Mouse (Mus musculus): Measurements from ENCODE around the gene Kcna10.

The Kcna10 gene

DNA sequence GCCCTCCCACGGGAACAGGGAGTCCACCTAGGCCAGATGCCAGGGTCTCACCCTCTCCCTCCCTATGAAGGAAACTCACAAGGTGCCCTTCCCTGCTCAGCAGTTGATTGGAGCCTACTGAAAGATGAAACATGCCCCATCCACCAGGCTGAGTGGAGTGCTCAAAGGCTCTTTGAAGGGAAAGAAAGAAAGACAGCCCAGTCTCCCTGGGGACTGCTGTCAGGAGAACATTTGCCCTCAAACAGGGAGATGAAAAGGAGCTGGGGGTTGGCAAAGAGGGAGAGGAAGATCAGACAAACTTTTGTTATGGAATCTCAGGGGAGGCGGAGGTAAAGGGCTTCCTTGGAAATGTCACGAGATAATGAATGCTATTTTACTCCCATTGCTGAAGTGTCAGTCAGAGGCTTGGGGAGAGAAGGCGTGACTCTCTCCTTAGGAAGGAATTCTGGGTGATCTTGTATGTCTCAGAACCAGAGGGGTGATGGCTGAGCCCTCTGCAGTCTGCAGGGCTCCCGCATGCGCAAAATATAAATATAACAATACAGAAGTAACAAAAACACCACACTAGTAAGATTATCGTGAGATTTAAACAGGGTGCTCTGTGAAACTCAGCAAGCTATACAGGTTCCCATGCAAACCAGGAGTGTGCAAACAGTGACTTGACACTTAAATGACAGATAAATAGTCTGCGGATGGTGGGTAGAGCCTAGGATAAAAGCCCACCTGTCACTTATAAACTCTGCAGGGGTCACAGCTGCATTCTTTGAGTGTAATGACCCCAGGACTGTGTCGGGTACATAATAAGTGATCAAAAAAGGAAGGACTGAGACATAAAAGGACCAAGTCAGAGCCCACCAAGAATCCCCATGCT lies 18.7 kb downstream of the Kcna10 start:
- in situ Hi-C loops (cut with MboI, MseI): no loop called here

DNA sequence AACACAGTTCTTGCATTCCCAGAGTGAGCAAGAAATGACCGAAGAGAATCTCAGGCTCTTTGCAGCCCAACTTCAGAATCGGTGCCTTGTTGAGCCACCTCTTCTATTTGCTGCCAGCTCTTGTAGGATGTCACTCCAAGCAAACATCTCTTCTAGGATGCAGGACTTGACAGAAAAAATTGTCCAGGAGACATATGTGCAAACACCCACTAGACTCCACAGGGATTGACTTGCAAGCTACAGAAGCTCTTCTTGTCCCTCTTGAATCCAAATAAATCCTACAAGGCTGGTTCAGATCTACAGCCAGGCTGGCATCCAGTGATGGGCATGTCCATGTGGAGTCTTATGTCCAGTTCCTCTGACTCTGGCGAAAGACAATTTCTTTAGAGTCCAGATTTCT lies 21.6 kb downstream of the Kcna10 start:
- in situ Hi-C loops (cut with MboI, MseI): no loop called here

DNA sequence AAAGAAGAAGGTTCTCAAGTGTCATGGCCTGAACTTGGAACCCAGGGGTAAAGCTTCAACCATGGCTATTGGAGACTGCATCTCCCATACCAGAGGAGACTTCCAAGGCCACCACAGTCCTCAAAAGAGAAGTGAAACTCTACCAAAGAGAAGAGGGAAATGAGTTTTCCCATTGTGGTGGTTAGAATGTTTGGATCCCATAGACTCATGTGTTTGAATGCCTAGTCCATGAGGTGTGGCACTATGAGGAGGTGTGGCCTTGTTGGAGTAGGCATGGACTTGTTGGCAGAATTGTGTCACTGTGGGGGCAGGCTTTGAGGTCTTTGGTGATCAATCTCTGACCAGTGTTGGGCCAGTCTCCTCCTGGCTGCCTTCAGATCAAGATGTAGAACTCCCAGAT lies 22.3 kb downstream of the Kcna10 start:
- in situ Hi-C loops (cut with MboI, MseI): no loop called here

DNA sequence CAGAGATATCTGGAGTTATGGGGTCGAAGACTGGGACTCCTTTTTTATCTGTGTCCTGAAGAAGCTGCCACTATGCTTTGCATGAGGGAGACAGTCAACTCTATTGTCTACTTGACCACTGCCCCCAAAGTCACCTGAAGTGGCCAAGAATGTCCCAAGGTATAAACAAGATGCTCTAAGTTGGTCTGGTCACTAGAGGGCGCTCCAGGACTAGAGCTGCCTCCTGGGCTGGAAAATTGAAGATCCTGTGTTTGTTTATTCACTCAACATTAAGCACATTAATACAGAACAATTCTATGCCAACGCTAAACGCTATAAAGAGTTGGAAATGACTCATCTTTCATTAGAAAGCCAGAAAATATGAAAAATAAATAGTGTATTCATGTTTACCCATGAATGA lies 23.1 kb downstream of the Kcna10 start:
- in situ Hi-C loops (cut with MboI, MseI): no loop called here

DNA sequence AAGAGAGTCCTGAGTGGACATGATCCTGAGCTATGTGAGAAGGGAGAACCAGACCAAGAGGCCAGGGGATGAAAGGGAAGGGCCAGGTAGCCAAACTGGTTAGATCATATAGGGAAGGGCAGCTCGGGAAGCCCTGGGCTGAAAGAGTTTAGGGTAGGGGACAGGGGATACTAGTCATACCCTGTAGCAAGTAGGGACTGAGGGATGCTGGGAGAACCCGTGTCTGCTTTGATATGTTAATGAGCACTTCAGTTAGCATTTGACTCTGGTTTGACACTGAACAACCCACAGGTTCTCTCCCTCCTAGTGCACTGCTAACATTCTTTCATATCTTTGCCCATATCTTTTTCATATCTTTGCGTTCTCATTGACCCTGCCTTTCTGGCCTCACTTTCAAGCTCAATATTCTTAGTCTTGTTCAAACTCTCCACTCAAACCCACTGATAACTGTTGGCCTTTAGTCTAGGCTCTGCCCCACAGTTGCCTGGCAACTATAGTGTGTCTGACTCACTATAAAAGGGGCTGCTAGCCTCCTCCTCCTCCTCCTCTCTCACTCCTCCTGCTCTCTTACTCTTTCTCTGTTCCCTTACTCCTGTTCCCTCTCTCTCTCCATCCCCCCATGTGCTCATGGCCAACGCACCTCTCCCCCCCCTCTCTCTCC lies 23.8 kb downstream of the Kcna10 start:
- in situ Hi-C loops (cut with MboI, MseI): no loop called here

DNA sequence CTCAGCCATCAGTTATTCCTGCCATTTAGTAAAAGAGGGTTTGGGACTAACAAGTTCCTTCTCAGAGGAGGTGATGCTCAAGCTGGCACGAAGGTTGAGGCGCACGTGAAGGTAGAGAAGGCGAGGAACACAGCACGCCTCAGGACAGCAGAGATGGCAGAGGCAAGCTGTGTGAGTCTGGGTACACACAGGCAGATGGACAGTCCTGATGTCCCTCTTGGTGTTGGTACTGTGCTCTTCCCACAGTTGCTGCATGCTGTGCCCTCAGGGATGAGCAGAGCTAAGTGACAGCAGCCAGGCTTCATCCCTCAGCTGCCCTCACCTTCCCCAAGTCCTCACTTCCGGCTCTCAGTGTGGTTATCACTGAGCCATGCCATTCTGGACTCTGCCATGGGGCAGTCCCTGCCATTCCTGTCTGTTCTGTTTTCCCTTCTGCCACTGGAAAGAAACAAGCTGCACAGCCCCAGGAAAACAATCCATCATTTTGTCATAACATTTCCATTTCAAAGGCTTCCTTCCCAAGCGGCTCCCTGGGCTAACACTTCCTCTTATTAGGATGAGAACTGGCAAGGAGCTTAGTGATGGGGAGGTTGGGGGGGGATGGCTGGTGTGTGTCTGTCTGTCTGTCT lies 24.9 kb downstream of the Kcna10 start:
- in situ Hi-C loops (cut with MboI, MseI): no loop called here

DNA sequence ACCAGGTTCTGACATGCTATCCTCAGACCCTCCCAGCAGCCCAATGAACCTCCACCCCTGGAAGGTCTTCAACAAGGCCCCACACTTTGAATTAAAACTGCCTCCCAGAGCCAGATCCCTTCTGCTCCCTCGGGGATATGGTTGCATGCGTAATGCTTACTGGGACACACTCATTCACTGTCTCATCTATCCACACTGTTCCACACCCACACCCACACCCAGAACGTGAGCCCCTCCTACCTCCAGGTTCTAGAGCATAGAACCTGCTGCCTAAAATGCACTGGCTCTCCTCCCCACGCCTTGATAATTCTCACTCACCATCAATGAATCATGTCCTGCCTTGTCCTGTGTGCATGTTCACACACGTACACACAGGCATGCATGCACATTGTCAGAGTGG lies 31.8 kb downstream of the Kcna10 start:
- in situ Hi-C loops (cut with MboI, MseI): no loop called here

DNA sequence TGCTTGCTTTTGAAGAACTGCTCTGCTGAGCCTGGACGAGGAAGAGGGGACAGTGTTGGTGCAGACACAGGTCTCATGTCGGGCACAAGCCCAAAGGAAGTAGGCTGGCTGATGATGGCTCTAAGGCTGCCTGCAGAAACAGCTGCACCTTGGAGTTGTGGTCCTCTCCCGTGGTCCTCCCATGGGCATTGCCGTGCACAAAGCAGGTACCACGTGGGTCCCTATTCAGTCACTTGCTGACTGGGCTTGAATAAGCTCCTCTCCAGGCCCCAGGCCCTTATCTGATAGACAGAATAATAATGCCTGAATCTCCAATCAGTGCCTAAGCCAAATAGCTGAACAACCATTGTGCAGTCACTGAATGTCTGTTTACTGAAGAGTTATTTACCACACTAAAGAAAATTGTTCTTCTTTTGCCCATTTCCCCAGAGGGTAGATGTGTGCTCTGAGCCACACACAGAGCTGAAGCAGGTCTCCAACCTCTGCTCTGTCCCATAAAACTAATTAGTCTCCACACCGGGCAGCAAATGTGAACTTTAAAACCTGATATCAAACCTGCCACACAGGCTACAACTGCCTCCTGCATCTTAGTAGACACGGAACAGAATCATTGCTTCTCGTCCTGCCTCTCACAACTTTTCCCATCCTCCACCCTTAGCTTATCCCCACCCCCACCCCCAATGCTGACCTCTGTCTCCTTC lies 33.7 kb downstream of the Kcna10 start:
- in situ Hi-C loops (cut with MboI, MseI): no loop called here

DNA sequence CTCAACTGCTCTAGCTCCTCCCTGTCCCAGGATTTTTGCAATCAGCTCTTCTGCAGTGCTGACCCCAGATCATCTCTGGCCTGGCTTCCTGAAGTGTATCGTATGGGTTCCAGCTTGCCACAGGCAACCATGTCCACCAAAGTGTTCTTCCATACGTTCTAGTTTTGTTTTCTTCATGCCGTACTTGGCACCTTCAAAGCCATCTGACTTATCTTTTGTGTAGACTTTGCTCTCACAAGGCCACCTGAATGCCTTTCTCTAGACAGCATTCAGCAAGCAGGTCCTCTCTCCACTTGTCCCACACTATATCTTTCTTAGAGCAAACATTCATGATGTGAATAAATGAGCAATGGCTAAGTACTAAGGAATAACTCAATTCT lies 34.2 kb downstream of the Kcna10 start:
- in situ Hi-C loops (cut with MboI, MseI): no loop called here

DNA sequence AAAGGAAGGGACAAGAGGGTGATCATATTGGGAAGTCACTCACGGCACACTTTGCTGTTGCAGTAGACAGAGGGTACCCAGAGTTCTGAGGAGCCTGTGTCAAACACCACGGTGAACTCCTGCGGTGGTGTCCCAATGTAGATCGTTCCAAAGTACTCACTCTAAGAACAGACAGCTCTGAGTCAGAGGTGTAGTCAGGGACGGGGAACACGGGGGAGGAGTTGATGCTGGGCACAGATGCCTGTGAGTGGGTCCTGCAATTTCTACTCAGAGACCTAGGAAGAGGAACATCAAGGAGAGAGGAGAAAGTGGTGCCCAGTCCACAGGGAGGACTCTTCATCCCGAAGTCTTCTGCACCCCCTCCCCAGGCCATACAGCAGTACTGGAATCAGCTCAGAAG lies 35.7 kb downstream of the Kcna10 start:
- in situ Hi-C loops (cut with MboI, MseI): no loop called here

DNA sequence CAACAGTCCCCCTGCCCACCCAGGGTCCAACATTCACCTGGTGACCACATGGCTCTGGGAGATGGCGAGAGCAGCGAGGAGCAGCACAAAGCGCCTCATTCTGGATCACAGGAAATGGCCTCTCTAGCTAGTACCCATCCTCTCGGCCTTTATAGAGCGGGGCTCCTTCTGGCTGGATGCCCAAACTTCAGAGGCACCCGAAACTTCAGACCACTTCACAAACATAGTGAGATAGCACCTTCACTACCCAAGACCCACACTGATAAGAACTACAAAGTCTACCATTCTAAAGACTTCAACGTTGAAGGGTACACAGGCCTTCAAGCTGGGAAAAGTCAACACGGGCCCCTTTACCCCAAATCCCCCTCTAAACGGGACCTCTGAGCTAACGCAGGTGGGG lies 38.8 kb downstream of the Kcna10 start, which contains the start of gene Cym:
Gene Cym, minus strand, starts transcription at position 125 of the 400 bp plus-strand sequence.
- in situ Hi-C loops (cut with MboI, MseI): no loop called here

DNA sequence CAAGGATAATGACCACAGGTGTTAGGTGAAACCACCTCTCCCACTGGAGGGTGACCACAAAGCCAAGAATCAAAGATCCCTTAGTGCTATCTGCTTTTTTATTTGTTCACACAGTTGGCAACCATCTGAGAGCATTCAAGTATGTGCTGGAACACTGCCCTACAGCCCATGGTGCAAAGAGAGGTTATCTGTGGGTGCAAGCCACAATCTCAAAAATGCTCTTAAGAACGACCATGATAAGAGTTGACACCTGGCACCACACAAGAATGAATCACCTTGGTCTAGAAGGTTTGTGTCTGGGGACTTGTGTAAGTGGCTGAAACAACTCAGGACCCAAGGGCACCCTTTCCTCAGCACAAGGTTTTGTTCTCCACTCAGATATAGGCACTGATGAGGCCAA lies 40.4 kb downstream of the Kcna10 start:
- in situ Hi-C loops (cut with MboI, MseI): no loop called here

DNA sequence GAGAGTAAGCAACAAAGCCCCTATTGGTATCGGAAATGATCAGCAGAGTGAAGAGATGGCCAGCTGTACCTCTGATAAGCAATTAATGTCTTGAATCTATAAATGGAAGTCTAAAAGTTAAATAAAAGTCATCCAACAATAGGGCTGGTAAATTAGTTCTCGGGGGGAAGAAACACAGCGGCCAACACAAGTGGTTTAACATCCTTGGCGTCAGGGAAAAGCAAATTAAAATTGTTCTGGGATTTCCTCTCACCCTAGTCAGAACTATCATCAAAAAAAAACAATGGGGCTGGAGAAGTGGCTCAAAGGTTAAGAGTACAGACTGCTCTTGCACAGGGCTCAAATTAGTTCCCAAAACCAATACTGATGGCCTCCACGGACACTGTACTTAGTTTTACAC lies 43.0 kb downstream of the Kcna10 start:
- in situ Hi-C loops (cut with MboI, MseI): no loop called here

DNA sequence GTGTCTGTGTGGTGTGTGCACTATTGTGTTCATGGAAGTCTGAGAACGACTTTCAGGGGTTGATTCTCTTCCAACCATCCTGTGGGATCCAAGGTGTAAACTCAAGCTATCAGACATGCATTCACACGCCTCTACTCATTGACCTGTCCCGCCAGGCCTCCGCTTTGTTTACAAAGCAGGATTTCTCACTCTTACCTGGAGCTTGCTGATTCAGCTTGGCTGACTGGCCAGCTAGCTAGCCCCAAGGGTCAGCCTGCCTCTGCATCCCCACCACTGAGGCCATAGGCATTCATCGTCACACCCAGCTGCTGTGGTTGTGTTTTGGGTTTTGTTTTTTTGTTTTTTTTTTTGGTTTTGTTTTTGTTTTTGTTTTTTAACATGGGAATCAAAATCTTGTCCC lies 46.4 kb downstream of the Kcna10 start:
- in situ Hi-C loops (cut with MboI, MseI): no loop called here

DNA sequence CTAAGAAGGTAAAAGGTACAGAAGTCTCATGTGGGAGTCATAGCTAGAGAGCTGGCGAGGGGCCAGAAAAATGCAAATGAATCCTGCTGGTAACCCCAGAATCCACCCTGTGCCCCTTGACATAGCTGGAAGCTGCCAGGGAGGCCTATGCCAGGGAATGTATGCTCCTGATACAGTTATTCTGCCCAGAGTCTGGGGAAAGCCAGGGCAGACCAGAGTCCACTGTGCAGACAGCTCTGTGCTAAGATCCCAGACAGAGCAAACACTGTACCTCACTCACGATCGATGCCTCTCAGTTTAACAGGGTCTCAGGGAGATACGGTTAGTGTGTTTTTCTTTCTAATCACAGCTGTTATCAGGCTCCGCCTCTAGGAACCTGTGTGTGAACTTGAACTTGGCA lies 47.0 kb downstream of the Kcna10 start:
- in situ Hi-C loops (cut with MboI, MseI): no loop called here

DNA sequence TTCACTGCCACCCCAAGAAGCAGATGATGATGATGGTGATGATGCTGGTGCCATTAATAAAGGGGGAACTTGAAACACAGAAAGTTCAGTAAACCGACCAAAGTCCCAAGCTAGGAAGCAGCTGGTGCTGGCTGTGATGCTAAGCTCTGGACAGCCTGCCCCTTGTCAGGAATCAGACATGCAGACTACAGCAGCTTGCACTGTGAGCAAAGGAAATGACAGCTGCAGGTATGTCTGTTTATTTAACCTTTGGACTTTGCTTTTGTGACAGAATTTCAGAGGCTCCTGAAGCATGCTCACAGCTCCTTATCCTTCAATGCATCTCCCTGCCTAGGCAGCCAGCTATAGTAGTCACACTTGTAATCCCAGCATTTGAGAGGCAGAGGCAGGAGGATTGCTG lies 47.7 kb downstream of the Kcna10 start, which contains the start of gene A630076J17Rik:
Gene A630076J17Rik, plus strand, starts transcription at position 88 of the 400 bp plus-strand sequence.
- in situ Hi-C loops (cut with MboI, MseI): no loop called here

DNA sequence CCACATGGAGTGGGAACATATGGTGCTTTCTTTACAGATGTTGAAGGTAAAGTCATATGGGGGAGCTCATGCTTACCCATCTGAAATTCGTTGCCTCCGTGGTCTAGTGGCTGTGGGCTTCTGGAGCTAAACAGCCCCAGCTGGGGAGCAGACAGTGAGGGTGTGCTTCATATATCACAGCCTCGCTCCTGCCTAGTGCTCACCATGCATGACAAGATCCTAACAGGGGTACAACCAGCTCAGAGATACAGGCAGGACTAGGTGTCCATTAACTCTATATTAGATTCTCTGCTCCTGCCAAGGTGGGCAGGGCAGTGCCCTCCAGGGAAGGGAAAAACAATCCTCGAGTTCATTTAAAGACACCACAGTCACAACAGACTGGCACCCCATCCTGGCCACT lies 48.3 kb downstream of the Kcna10 start:
- in situ Hi-C loops (cut with MboI, MseI): no loop called here

DNA sequence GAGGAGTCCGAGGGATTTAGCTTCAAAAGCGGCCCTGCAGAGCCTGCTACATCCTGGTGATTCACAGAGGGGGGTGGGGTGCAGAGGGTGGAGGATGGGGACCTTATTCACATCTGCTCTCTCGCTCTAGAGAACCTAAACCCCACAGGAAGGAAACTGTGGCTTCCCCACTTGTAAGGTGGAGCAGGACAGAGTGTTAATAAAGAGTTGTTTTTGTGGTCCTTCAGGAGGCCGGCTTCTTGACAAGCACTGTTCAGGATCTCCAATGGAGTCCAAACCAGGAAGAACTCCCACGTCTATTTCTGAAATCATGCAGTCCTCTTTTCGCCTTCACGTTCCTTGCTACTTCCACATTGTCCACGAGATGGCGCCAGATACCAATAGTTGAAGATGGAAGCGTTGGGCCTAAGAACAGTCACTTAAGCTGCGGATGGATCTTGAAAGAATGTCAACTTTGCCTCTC lies 50.5 kb downstream of the Kcna10 start:
- in situ Hi-C loops (cut with MboI, MseI): no loop called here

DNA sequence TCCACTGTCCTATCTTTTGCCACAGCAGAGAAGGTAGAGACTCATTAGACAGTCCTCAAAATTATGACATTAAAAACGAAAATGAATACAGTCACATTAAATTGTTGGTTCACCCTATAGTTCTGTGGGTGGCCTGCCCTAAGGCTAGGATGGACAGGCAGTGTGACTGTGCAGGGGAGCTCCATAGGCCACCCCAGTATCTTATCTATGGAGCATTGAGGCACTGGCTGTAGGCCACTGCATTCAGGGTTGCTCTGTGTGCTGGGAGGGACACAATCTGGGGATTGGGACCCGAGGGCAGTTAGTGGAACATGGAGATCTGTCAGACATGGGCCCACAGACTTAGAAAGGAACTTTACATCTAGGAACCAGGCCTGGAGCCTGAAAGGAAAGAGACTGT lies 51.1 kb downstream of the Kcna10 start:
- in situ Hi-C loops (cut with MboI, MseI): no loop called here

DNA sequence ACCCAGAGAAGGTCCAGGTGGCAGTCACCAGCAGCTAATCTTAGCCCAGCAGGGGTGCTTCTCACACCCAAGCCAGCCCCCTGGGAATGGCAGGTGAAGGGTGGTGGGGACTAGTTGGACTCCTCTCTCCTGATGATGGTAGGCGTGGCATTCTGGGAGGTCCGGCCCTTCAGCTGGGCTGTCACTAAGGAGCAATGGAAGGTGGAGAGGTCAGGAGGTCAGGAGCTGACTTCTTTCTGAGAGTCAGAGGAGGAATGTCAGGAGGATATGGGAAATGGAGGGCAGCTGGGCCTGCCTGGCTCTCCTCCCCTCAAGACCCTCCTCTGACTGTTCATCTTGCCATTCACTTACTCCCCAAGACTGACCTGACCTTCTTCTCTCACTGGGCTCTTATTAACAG lies 55.2 kb downstream of the Kcna10 start:
- in situ Hi-C loops (cut with MboI, MseI): loop anchor here (5.0 kb wide), 1 partner anchor 224 kb away; no protein-coding TSS in a partner anchor

DNA sequence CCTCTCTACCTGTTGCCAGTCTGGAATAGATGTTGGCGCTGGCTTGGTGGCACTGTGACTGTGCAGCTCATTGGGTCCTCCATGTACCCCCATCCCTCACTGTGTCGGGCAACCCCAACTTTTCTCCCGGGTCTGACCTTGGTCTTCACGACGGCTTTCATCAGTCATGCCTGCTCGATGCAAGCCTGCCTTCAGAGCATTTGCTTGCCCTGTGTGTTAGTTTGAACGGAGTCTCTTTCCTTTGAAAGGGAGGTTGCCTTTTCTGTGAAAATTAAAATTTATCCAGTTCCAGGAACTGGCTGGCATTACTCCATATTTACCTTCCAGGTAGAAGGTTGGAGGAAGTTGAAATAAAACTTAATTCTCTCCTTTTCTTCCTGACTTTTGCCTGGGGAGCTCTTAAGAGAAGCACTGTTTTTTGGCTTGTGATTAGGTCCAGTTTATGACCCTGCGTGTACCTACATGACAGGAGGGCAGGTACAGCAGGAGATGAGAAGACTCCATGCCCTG lies 55.7 kb downstream of the Kcna10 start:
- in situ Hi-C loops (cut with MboI, MseI): loop anchor here (5.0 kb wide), 1 partner anchor 224 kb away; no protein-coding TSS in a partner anchor
